Mouse (Mus musculus): Measurements from ENCODE around the gene Olfr1289. TPM values are rescaled to one million over a fixed set of nuclear protein-coding genes. Genes with fewer than 3 reads are reported as not detected.

Olfr1289 gene
- not detected for total RNA-seq (2021)
- long read RNA-seq, experiment 1 = 0 reads
- long read RNA-seq, experiment 2 = 0 reads

DNA sequence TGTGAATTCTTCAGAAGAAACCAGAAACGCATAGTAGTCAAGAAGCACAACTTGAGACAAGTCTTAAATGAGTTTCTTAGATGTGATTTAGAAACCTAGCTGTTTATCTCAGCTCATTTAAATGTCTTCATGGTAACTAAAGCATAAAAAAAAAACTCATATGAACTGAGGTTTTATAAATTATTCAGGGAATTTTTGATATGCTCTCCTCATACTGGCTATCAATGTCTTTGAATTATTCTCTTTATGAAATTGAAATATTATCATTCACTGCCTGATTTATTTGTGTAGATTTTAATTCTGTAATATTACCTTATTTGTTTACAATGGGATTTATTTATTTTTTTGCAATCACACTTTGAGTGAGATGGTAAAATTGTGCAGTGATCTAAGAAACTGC is at the start of gene Olfr1289:
Gene Olfr1289, plus strand, starts transcription at position 301 of the 400 bp plus-strand sequence.
- no peak for DNase-seq

DNA sequence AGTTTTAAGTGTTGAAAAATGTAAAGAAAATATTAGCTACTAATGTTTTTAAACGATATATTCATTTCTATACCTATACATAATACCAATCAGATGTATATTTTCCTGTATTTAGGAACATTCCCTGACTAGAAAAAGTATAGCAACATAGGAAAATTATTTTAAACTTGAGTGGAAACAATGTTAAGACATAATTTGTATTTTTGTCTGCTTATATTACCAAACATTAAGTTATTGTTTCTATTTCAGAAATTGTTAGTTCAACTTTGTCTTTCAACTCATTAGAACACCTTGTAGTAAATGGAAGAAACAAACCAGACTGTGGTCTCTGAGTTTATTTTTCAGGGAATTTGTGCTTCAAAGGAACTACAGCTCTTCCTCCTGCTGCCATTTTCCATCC is 31.8 kb upstream of the Olfr1289 start, which contains the start of gene Olfr1287:
Gene Olfr1287, plus strand, starts transcription at position 301 of the 400 bp plus-strand sequence.
- DNase-seq = no peak

DNA sequence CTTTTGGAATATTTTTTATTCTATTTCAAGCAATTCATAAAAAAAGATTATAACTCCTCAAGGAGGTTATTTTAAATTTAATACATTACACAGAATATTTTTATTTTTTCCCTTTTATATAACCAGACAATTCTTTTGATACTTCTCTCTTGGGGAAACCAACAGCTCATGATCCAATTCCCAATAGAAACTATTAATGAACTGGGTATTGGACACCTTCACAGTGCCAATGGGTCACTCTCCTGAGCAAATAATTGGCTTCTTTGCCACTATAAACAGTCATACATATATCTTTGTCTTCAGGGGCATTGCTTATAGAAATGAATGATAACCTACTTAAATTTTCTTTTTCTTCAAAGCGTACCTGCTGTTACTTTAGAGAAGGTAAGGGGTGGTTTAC is 6.8 kb upstream of the Olfr1289 start, which contains the start of gene Olfr1288:
Gene Olfr1288, plus strand, starts transcription at position 301 of the 400 bp plus-strand sequence.
- DNase-seq = no peak

DNA sequence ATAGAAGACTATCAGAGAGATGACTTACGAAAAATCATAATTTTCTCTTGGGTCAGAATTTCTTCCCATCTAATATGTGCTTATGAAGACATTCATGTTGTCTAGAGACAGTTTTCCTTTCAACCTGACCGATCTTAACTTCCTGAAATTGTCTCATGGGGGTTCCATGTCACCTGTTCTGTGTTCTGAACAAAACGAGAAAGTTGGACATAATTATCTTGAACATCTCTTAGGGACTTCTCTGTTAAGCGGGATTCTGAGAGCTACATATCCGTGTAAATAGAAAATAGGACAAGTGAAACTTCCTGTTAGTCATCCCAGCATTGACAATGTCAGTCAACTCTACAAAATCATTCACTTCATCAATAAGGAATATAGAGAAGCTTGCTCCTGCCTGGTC is 13.1 kb downstream of the Olfr1289 start, which contains the start of gene Olfr1290:
Gene Olfr1290, minus strand, starts transcription at position 101 of the 400 bp plus-strand sequence.
- no peak for DNase-seq

DNA sequence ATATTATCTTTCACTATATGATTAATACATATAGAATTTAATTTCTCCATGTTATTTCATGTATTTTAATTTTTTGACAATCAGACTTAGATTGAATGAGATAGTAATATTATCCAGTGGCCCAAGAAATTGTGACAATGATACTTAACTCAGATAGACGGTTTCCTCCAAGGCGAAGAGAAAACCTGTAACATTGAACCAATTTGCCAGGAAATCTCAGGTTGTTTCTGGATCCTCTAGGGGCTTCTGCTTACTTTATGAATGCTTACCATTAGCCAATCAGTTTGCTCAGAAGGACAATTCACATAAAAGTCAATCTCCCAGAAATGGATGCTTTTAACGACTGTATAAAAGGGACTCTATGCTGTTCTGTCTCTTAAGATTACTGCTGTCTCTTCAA is 16.3 kb downstream of the Olfr1289 start, which contains the start of gene Olfr1291-ps1:
Gene Olfr1291-ps1, plus strand, starts transcription at position 301 of the 400 bp plus-strand sequence.
- no peak for DNase-seq

DNA sequence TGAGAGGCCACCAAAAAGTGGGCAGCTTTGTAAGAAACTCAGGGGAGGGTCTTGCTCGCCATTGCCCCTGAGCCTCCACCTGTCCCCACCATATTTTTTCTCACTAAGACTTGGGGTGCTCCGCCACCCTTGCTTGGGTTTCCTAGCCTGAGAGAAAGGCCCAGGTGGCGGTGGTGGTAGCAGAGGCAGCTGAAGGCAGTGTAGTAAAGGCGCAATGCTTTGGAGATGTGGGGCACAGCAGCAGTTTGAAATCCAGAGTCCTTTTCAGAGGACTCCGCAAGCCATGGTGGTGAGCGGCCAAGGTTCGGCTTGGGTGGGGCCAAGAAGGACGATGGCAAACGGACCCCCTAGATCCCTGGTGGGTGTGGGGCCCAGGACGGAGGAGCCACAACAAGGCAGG is 36.8 kb downstream of the Olfr1289 start:
- DNase-seq = no peak

DNA sequence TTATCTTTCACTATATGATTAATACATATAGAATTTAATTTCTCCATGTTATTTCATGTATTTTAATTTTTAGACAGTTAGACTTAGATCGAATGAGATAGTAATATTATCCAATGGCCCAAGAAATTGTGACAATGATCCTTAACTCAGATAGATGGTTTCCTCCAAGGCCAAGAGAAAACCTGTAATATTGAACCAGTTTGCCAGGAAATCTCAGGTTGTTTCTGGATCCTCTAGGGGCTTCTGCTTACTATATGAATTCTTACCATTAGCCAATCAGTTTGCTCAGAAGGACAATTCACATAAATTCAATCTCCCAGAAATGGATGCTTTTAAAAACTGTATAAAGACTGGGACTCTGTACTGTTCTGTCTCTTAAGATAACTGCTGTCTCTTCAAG is 44.3 kb downstream of the Olfr1289 start, which contains the start of gene Olfr1293-ps:
Gene Olfr1293-ps, plus strand, starts transcription at position 301 of the 400 bp plus-strand sequence.
- DNase-seq = no peak

Other genes with a start within 250 kb of the Olfr1289 start
- not detected for gene Olfr1275, start 245.5 kb upstream of the Olfr1289 start, total RNA-seq (2021)
- not detected for gene Olfr1276, start 226.3 kb upstream of the Olfr1289 start, total RNA-seq (2021)
- not detected for gene Olfr1277, start 206.7 kb upstream of the Olfr1289 start, total RNA-seq (2021)
- gene Olfr1278, start 190.7 kb upstream of the Olfr1289 start, total RNA-seq (2021) = not detected
- not detected for gene Olfr1279, start 180.2 kb upstream of the Olfr1289 start, total RNA-seq (2021)
- gene Olfr1280, start 166.8 kb upstream of the Olfr1289 start, total RNA-seq (2021) = not detected
- not detected for gene Olfr1281, start 154.3 kb upstream of the Olfr1289 start, total RNA-seq (2021)
- not detected for gene Olfr1282, start 144.7 kb upstream of the Olfr1289 start, total RNA-seq (2021)
- not detected for gene Olfr1283, start 114.0 kb upstream of the Olfr1289 start, total RNA-seq (2021)
- not detected for gene Olfr1284, start 105.3 kb upstream of the Olfr1289 start, total RNA-seq (2021)
- gene Olfr1286, start 57.7 kb upstream of the Olfr1289 start, total RNA-seq (2021) = not detected
- gene Olfr1287, start 31.7 kb upstream of the Olfr1289 start, total RNA-seq (2021) = not detected
- not detected for gene Olfr1288, start 6.7 kb upstream of the Olfr1289 start, total RNA-seq (2021)
- not detected for gene Olfr1290, start 13.0 kb downstream of the Olfr1289 start, total RNA-seq (2021)
- not detected for gene Olfr1291-ps1, start 16.4 kb downstream of the Olfr1289 start, total RNA-seq (2021)
- not detected for gene Olfr1293-ps, start 44.4 kb downstream of the Olfr1289 start, total RNA-seq (2021)
- not detected for gene Olfr1294, start 59.5 kb downstream of the Olfr1289 start, total RNA-seq (2021)
- gene Olfr1295, start 88.9 kb downstream of the Olfr1289 start, total RNA-seq (2021) = not detected
- gene Olfr1297, start 145.7 kb downstream of the Olfr1289 start, total RNA-seq (2021) = not detected
- gene Olfr1298, start 168.4 kb downstream of the Olfr1289 start, total RNA-seq (2021) = not detected
- not detected for gene Olfr1299, start 180.6 kb downstream of the Olfr1289 start, total RNA-seq (2021)